Mouse (Mus musculus): ENCODE measurements around the gene Vmn2r17.
A peak's percentile ranks its signal among the peaks of the same experiment; 100 is the strongest.

Vmn2r17 gene

DNA sequence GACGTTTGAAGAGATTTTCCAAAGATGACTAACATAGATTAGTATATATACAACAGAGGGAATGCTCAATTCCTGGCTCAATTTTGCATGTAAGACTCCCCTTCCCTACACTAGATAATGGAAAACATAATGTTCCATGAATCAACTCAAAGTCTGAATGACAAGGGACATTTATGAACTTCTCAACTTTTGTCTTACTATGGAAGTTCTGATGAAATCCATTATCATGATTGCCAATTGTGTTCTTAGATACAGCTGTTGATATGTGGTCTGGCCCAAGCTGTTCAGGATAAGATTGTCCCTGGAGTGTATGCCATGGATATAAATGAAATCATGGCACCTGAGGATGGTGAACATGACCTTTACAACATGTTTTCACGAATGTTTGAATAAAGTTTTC is at the start of gene Vmn2r17:
TSS of gene Vmn2r17 (plus strand) at position 301 of the 400 bp plus-strand sequence.
- DNase-seq (ENCODE audit: low read depth in 2 of 2, low spot score in 2 of 2) = no peak

DNA sequence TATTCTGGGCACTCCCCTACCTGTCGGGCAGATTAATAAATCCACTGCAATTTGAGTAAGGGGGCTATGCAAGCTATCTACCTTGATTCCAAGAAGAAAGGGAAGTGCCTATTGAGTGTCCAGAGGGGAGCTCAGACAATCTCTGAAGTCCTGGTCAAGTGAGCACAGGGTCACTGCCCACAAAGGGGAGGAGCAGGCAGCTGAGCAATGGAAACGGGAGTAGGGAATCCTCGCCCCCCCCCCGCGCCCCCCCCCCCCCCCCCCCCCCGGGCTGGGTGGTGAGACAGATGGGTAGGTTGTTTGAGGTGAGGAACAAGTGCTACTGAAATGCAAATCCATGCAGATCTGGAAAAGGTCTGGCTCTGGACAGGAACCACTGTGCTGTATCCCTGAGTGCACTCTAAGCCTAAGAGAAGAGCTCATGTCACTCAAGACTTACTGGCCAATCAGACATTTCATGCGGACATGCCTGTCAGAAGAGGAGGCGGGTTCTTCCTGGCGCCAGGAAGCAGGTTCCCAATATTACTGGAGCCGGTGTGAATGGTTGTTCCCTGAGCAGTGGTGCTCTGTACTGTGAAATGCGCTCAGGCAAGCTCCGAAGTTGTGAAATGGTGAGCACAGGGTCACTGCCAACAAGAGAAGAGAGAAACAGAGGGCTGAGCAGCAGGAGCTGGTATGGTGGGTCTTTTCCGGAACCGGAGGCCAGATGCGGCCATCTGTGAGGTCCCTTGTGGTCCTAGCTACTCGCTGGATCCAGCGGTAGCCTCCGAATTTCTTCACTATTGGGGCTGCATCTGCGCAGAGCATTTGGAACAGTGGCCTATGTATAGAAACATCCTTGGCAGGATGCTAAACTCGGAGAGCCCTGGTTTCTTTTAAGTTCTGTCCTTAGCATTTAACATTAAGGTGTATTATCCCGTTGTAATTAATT is 47.4 kb downstream of the Vmn2r17 start:
- no peak for DNase-seq (ENCODE audit: low read depth in 2 of 2, low spot score in 2 of 2)

DNA sequence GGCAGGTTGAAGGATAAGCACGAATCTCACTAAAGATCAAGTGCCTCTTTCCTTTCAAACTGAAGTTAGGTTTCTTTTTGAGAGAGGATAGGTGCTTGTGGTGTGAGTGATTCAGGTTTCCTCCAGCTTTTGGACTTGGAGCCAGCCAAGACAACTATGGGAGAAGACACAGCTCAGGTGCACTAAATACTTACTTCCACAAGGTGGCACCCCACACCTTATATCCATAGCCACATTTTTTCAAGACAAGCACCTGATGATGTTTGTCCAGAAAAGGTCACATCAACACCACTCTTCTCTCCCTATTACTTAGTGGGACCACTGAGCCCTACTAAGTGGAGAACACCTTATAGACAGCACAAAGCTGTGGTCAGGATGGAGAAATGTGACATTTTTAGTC is 87.2 kb downstream of the Vmn2r17 start:
- DNase-seq (ENCODE audit: low read depth in 2 of 2, low spot score in 2 of 2) = peak in 1 of 2 experiments; percentile 0
